Mouse (Mus musculus) brain, embryonic 14.5 days (tissue): Measurements from ENCODE around the gene Pcp4l1.

ENCODE experiments used
- CTCF ChIP-seq: fragments of 200-500 bp; IDR thresholded peaks from 2 replicates; pipeline ENCODE4 v1.5.1; 2012; ENCODE audit warnings: inconsistent platforms, mild to moderate bottlenecking, moderate library complexity, borderline replicate concordance; ENCODE audit not compliant: insufficient read depth, insufficient read length; ENCODE audit errors: extremely low read depth
- POLR2A ChIP-seq: fragments of 200-500 bp; IDR thresholded peaks from 2 replicates; pipeline ENCODE4 v1.6.1; 2012; ENCODE audit warnings: mild to moderate bottlenecking, inconsistent platforms, borderline replicate concordance; ENCODE audit not compliant: poor library complexity, insufficient read depth, insufficient read length, severe bottlenecking; ENCODE audit errors: extremely low read depth

DNA sequence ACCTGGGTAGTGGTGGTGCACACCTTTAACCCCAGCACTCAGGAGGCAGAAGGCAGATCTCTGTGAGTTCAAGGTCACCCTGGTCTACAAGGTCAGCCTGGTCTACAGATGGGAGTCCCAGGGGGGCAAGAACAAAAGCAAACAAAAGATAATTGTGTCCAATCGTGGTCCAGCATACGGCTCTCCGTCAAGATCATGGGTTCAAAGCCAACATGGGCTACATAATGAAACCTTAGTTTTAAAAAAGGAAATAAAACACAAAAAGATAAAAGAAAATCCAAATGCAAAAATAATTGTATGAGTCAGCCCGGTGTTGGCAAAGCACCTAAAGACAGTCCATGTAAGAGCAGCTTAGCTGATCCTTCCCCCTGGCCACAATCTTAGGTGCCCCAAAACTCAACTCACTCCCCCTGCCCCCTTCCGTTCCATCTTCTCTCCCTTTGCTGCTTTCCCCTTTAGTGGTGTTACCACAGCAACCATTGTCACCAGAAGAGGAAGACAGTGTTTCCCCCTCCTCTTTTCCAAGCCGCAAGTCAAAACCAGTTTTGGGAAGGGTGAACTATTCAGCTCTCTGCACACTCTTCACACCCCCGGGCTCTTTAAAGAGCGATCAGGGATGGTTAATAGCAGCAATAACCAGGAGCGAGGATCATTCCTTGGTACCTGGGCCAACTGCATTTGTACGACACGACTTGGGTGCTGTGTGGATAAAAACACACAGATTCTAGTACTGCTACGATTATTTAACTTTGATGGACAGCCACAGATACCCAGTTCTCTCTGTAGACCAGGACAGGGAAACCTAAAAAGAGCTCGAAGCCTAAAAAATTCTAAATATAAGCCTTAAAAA is 8.0 kb downstream of the Pcp4l1 start:
- TF ChIP-seq POLR2A = no peak
- no peak for TF ChIP-seq CTCF
